Mouse (Mus musculus) kidney, embryonic 16.5 days (tissue): ENCODE results near the gene Asf1b. TPM values are rescaled to one million over a fixed set of nuclear protein-coding genes. Genes with fewer than 3 reads are reported as not detected.
"Not testable (repeated sequence)": the region's sequence is repeated elsewhere in the genome, so short reads cannot be mapped to it uniquely, and the experiment has no call there.

Experiments
- ATAC-seq: fragments of 200-750 bp; cut with Nextera tagmentation; 2 replicates; pipeline ENCODE4 v1.8.0; 2017; ENCODE audit warnings: moderate TSS enrichment; ENCODE audit not compliant: low FRiP score, low TSS enrichment
- H3K27ac ChIP-seq: fragments of 300-500 bp; sonication (generic); 2 replicates; pipeline ENCODE4 v1.5.1; 2014; ENCODE audit warnings: low read length
- H3K27me3 ChIP-seq: fragments of 300-500 bp; sonication (generic); 2 replicates; pipeline ENCODE4 v1.6.1; 2014; ENCODE audit warnings: low read length, control low read depth, mixed read lengths; ENCODE audit not compliant: insufficient read depth
- H3K36me3 ChIP-seq: fragments of 300-500 bp; sonication (generic); 2 replicates; pipeline ENCODE4 v1.6.1; 2014; ENCODE audit warnings: low read length, control low read depth, mixed read lengths; ENCODE audit not compliant: insufficient read depth
- H3K4me1 ChIP-seq: fragments of 300-500 bp; sonication (generic); 2 replicates; pipeline ENCODE4 v1.6.1; 2014; ENCODE audit warnings: low read length, control low read depth, mixed read lengths; ENCODE audit not compliant: insufficient read depth
- H3K4me2 ChIP-seq: fragments of 300-500 bp; sonication (generic); replicated peaks from 2 replicates; pipeline ENCODE4 v1.6.1; 2014; ENCODE audit warnings: low read depth, low read length
- H3K4me3 ChIP-seq: fragments of 300-500 bp; sonication (generic); 2 replicates; pipeline ENCODE4 v1.5.1; 2014; ENCODE audit warnings: mild to moderate bottlenecking, low read length
- H3K9ac ChIP-seq: fragments of 300-500 bp; sonication (generic); replicated peaks from 2 replicates; pipeline ENCODE4 v1.6.1; 2014; ENCODE audit warnings: low read length
- H3K9me3 ChIP-seq: fragments of 300-500 bp; sonication (generic); 2 replicates; pipeline ENCODE4 v1.6.1; 2016; ENCODE audit warnings: low read length, control low read depth
- WGBS: fragments of 180-500 bp; shearing (Covaris S2); extraction: QIAGEN DNeasy Blood & Tissue Kit; methylation state at CpG from one replicate; pipeline ENCODE4 v1.1.7; 2014; 5-methylcytosine and 5-hydroxymethylcytosine counted together
- polyA plus RNA-seq: library from polyadenylated mRNA; unstranded; fragments of >200 nt; fragmentation: Nextera tagmentation; extraction: Ambion mirVana; gene quantifications from 2 replicates; pipeline ENCODE4 v1.2.1, GENCODE M21; 2015

Gene Asf1b
- polyA plus RNA-seq, 1 experiment from 2014 or later: 58.2 TPM

- Histone ChIP-seq H3K4me3 (no peak overlapping the region), H3K9ac (no peak overlapping the region), H3K4me1 (peaks cover 6% of the 10 kb centered on the region), H3K36me3 (peaks cover 60% of the 10 kb centered on the region), H3K4me2 (no peak overlapping the region), H3K27ac (no peak overlapping the region), H3K27me3 (no peaks in the 10 kb centered on the region), H3K9me3 (no peaks in the 10 kb centered on the region; the same call in 1 of the 2 replicates)
- ATAC-seq: no peak
- WGBS: 80% methylated on average over 4 of the region's 4 CpGs
These were observed 27.1 kb downstream of the Asf1b start for GRCm38 (mm10) chr8:83982449-83982848.

- H3K27me3 ChIP-seq, H3K9me3 ChIP-seq, H3K9ac ChIP-seq, H3K27ac ChIP-seq, ATAC-seq, H3K4me2 ChIP-seq, H3K4me1 ChIP-seq, H3K4me3 ChIP-seq: not testable (repeated sequence)
- H3K36me3 ChIP-seq: peaks cover 68% of the 10 kb centered on the region
- 98% methylated on average over 2 of the region's 2 CpGs for WGBS
These were observed 27.9 kb downstream of the Asf1b start for GRCm38 (mm10) chr8:83983222-83983621.

- Histone ChIP-seq H3K4me1 (no peaks in the 10 kb centered on the region), H3K9ac (no peak overlapping the region), H3K4me3 (no peak overlapping the region), H3K9me3 (no peaks in the 10 kb centered on the region), H3K27me3 (no peaks in the 10 kb centered on the region), H3K36me3 (peaks cover 73% of the 10 kb centered on the region), H3K27ac (no peak overlapping the region), H3K4me2 (no peak overlapping the region)
- WGBS: 86% methylated on average over 7 of the region's 7 CpGs
- no peak for ATAC-seq
These were observed 33.9 kb downstream of the Asf1b start for GRCm38 (mm10) chr8:83989243-83989642.

GRCm38 (mm10) chr8:83990170-83990569, 34.9 kb downstream of the Asf1b start:
- no peaks in the 10 kb centered on the region for H3K27me3 ChIP-seq
- H3K27ac ChIP-seq: no peak overlapping the region
- peaks cover 70% of the 10 kb centered on the region for H3K36me3 ChIP-seq
- no peak overlapping the region for H3K4me2 ChIP-seq
- WGBS: 93% methylated on average over 14 of the region's 14 CpGs
- no peak overlapping the region for H3K9ac ChIP-seq
- H3K9me3 ChIP-seq: no peaks in the 10 kb centered on the region
- no peak for ATAC-seq
- H3K4me1 ChIP-seq: no peaks in the 10 kb centered on the region
- H3K4me3 ChIP-seq: no peak overlapping the region

GRCm38 (mm10) chr8:83992488-83992887, 37.2 kb downstream of the Asf1b start:
- Histone ChIP-seq H3K27ac (no peak overlapping the region), H3K4me3 (no peak overlapping the region), H3K9ac (no peak overlapping the region), H3K9me3 (no peaks in the 10 kb centered on the region), H3K4me2 (no peak overlapping the region), H3K36me3 (peaks cover 50% of the 10 kb centered on the region), H3K27me3 (no peaks in the 10 kb centered on the region), H3K4me1 (peaks cover 7% of the 10 kb centered on the region)
- ATAC-seq: no peak
- 56% methylated on average over 2 of the region's 2 CpGs for WGBS

- Histone ChIP-seq H3K27me3 (no peaks in the 10 kb centered on the region), H3K27ac (no peak overlapping the region), H3K4me2 (no peak overlapping the region), H3K9me3 (no peaks in the 10 kb centered on the region), H3K4me1 (peaks cover 10% of the 10 kb centered on the region), H3K4me3 (no peak overlapping the region), H3K9ac (no peak overlapping the region), H3K36me3 (peaks cover 35% of the 10 kb centered on the region)
- ATAC-seq: no peak
- 92% methylated on average over 3 of the region's 3 CpGs for WGBS
These were observed 38.7 kb downstream of the Asf1b start for GRCm38 (mm10) chr8:83994030-83994429.

- no peaks in the 10 kb centered on the region for H3K27me3 ChIP-seq
- H3K36me3 ChIP-seq: peaks cover 36% of the 10 kb centered on the region
- H3K27ac ChIP-seq: peak overlapping the region; percentile 97
- H3K4me2 ChIP-seq: peak overlapping the region; percentile 83
- H3K4me1 ChIP-seq: peaks cover 20% of the 10 kb centered on the region
- ATAC-seq: no peak
- H3K9ac ChIP-seq: peak overlapping the region; percentile 88; the same call in 1 of the 2 replicates
- H3K4me3 ChIP-seq: peak overlapping the region; percentile 78
- 17% methylated on average over 12 of the region's 12 CpGs for WGBS
- H3K9me3 ChIP-seq: no peaks in the 10 kb centered on the region
These were observed 40.7 kb downstream of the Asf1b start for GRCm38 (mm10) chr8:83995973-83996372.

GRCm38 (mm10) chr8:83996567-83997505, 41.5 kb downstream of the Asf1b start:
- Histone ChIP-seq H3K4me2 (peak overlapping the region; percentile 83), H3K27ac (peak overlapping the region; percentile 97), H3K9ac (peak overlapping the region; percentile 88), H3K36me3 (peaks cover 28% of the 10 kb centered on the region), H3K9me3 (no peaks in the 10 kb centered on the region), H3K27me3 (no peaks in the 10 kb centered on the region), H3K4me1 (peaks cover 23% of the 10 kb centered on the region), H3K4me3 (peak overlapping the region; percentile 78)
- WGBS: 0% methylated on average over 63 of the region's 103 CpGs
- peak; percentile 84 for ATAC-seq

GRCm38 (mm10) chr8:83997511-83998141, 42.3 kb downstream of the Asf1b start, which contains the start of gene Samd1:
Gene Samd1 (plus strand): TSS chr8:83997672.
- peaks cover 24% of the 10 kb centered on the region for H3K4me1 ChIP-seq
- no peaks in the 10 kb centered on the region for H3K9me3 ChIP-seq
- peak within 1 kb of the TSS; percentile 83 for H3K4me2 ChIP-seq
- WGBS: 0% methylated on average over 31 of the region's 112 CpGs
- no peaks in the 10 kb centered on the region for H3K27me3 ChIP-seq
- peak within 1 kb of the TSS; percentile 97 for H3K27ac ChIP-seq
- peak within 1 kb of the TSS; percentile 88 for H3K9ac ChIP-seq
- peaks cover 24% of the 10 kb centered on the region for H3K36me3 ChIP-seq
- 0 out of 2 replicates have a peak, but pooled peaks have one; percentile 7 for ATAC-seq
- peak within 1 kb of the TSS; percentile 78 for H3K4me3 ChIP-seq
